Mouse (Mus musculus) effector memory CD4-positive, alpha-beta T cell, adult 5 months (primary cell): ENCODE data around the gene Arhgef6. TPM values are rescaled to one million over a fixed set of nuclear protein-coding genes. Genes with fewer than 3 reads are reported as not detected.

Experiments used
- polyA plus RNA-seq: library from polyadenylated mRNA; unstranded; fragments of 100-300 nt; shearing (Covaris generic); gene quantifications from one replicate; pipeline ENCODE4 v1.2.1, GENCODE M21; 2017

Arhgef6 gene
- 105 TPM for polyA plus RNA-seq

DNA sequence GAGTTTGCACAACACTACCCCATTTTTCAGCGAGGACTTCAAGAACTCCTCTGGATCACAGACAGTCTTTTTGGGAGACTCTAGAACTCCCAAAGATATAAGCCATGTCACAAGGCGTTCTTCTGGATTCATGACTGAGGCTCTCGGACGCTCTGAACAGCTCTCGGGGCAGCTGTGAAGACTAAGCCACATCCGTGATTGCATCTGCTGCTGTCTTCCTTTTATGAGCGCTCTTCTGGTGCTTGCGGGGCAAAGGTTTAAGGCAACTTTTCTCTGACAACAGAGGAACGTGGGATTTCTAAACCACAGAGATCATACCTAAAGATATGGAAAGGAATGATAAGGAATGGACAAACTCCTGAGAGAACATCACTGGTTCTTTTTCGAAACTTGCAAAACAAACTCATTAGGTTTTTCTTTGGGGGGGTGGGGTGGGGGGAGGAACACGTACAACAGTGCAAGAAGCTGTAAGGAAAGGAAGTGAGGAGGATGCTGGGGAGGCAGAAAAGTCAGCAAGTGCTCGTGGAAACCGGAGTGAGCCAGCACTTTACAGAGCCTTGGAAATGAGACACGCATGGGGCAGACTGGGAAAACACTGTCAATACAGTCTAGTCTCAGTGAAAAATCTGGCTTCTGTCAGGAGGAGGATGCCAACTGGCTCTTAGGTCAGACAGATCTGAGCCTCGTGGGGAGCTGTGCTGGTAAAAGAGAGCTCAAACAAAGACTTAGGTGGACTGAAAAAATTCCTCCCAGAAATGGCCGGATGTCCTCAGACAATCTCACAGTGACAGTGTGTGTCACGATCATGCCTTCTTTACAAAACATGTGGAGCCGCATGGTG lies at the start of gene Arhgef6:
TSS of gene Arhgef6 (minus strand) at position 359 of the 841 bp plus-strand sequence.

DNA sequence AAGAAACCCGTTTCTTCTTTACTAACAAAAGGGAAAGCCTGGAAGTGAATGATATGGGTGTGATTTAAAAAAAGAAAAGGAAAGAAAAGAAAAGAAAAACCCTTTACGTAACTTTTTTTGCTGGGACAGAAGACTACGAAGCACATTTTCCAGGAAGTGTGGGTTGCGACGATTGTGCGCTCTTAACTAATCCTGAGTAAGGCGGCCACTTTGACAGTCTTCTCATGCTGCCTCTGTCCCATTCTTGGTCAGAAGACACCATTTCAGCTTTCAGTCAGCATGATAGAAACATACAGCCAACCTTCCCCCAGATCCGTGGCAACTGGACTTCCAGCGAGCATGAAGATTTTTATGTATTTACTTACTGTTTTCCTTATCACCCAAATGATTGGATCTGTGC lies 126.7 kb downstream of the Arhgef6 start, which contains the start of gene Cd40lg:
TSS of gene Cd40lg (plus strand) at position 268 of the 400 bp plus-strand sequence.

Other genes starting within 250 kb of the Arhgef6 start
- 752 TPM for gene Cd40lg, start 126.6 kb downstream of the Arhgef6 start, polyA plus RNA-seq
- gene Rbmx, start 54.3 kb upstream of the Arhgef6 start, polyA plus RNA-seq, result 90.9 TPM
- not detected for gene Gm364, start 70.4 kb upstream of the Arhgef6 start, polyA plus RNA-seq
- gene Gpr101, start 165.0 kb upstream of the Arhgef6 start, polyA plus RNA-seq, result not detected